Mouse (Mus musculus): ENCODE measurements around the gene Plxdc2.

The Plxdc2 gene

DNA sequence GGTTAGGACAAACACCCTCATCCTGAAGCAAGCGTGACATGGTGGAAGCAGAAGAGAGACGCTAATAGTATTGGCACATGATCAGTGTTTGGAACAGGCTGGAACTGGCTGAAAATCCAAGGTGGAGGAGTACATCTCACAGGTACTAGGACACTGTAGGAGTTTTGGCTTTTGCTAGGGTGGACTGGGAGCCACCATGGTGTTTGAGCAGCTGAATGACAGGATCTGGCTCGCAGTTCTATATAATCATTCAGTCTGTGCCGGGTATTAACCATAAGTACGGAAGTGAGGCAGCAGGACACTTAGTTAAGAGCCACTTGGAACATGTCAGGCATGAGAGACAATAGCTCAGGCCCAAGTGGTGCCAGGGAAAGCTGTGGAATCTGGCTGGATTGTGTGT, 82.9 kb downstream of the Plxdc2 start:
- DNase-seq = peak; percentile 10 to 13

DNA sequence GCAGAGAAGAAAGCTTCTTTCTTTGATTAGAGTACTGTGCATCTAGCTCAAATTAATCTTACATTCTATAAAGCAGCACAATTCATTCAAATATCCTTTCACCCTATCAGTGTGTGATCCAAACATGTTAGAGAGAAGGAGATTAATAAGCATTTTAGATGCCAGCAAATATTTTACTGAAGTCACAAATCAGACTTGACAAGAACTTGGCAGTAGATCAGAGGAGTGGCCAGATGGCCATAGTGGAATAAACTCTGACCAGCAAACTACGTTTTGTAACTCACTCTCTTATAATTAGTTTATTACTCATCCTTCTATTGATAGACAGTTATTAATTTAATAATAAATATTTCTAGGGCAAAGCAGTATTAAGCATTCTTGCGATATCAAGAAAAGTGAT, 86.5 kb downstream of the Plxdc2 start:
- peak in 1 of 2 experiments; percentile 18 for DNase-seq

DNA sequence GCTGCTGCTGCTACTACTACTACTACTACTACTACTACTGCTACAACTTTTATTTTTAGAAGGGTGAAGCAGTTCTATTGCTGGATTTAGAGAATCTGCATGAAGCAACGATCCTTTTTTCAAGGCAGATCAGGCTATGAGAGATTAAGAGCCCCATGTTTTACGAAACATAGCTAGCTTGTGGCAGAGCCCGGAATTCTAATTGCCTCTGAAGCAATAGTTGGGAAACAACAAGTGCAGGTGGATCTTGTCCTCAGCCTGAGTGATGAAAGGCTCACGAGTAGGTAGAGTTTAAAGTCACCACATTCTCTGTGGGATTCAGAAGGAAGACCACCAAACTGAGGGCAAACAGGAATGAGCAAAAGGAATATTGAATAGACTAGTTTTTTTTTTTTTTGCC, 91.8 kb downstream of the Plxdc2 start:
- no peak for DNase-seq

DNA sequence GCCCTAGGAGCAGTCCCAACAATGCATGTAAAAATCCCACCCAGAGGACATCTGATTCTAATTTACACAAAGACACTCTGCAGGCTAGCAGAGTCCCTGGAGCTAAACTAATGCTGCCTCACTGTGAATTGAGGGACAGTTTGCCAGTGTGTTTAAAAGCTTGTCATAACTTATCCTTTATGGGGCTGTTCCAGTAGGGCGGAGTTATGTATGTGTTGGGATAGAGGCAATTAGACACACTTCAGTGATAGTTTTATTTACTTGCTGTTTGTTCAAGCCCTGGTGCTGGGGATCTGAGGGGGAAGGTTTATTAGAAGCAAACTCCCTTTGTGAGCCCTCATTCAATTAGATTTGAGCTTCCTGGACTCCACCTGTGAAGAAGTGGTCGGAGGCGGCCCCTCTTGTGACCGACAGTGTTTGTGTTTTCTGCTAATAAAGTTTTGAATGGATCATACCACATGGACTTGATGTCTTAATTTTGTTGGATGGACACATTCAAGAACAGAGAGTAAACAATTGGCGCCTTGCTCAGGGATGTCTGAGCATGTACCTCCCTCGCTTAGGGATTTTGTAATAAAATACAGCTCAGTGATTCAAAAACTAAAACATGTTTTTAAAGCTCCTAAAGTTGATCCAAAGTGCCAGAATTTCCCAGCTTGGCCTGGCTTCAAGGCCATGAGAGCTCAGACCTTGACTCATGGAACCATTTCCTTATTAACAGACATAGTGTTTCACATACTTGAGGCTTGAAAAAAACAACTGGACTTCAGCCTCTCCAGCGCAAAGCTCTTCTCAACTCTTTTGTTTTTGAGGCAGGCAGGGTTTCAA, 94.9 kb downstream of the Plxdc2 start:
- DNase-seq = no peak

- no peak for DNase-seq
Observed at GRCm38 (mm10) chr2:16451666-16452009, 95.5 kb downstream of the Plxdc2 start.

DNA sequence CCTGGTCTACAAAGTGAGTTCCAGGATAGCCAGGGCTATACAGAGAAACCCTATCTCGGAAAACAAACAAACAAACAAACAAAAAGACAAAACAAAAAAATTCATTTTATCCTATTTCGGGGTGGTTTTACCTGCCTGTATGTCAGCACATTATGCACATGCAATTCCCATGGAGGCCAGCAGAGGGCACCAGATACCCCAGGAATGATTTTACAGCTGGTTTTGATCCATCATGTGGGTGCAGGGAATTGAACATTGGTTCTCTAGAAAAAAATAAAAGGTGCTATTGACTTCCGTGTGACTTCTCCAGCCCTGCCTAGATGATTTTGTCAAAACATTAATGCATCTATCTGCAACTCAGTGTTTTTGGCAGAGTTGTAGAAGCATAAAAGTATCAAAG, 96.0 kb downstream of the Plxdc2 start:
- DNase-seq = no peak

DNA sequence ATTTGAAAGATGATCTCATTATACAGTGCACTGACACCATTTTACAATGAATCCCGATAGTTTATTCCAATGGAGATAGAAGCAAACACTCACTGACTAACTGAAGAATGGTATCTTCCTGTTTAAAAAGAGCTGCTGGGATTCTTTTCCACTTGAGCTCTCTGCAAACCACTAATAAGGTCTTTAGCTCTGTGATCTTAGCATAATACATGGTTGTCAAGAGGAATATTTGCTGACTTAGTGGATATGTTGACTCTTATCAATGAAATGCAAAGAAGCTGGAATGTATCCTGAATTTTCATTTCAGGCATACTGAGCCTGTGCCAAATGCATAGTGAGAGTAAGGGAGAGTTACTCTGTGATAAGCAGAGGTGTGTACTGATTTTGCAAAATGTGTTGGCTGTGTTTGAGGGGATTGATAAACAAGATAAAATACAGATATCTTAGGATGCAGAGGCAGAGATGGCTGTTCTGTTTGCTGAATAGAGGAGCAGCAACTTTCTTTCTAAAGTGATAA, 100.2 kb downstream of the Plxdc2 start:
- DNase-seq = no peak

DNA sequence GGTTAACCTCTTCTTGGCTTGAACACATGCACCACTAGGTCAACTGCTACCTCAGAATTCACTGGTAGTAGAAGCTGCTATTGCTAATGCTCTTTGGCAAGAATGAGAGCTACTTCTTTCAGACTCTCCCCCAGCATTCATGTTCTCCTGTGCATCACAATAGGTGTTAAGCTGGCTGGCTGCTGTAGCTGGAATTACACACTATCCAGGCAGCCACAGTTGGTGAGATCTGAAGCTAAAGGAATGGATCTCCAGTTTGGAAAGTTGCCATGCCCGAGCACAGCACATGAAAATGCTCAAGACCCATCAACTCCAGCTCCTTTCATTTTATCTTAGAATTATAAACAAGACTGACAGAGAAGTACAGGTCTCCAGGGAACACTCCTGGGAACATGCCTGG, 103.4 kb downstream of the Plxdc2 start:
- DNase-seq = no peak

DNA sequence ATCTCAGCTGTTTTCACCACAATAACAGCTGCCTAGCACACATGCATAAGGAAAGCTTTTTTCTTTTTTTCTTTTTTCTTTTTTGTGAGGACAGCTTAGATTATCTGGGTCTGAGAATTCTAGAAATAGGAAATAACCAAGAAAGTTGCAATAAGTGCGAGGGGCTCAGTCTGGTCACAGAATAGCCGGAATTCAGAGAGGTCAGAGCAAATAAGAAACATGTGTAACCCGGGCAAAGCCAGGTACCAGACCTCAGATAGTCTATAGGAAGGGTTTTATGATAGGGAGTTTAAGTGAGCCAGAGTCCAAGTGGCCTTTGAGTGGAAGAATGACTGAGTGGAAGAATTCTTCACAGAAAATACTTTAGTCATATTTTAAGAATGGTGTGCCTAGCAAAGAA, 114.0 kb downstream of the Plxdc2 start:
- no peak for DNase-seq

DNA sequence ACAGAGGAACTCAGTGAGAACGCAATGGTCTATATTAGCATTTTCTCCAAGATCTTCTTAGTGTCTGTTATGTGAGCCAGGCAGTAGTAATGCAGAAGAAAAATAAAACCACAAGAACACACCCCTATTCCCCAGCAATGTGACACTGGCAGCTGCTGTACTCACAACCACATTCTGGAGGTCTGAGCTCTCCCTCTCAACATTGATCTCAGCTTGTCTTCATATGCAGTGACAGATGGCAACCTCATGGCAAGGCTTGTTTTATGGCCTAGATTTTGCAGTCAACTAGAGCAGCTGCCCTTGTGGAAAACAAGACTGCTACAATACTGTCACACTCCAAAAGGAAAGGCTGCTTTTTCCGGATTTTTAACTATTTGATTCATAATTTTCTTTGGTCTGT, 127.8 kb downstream of the Plxdc2 start:
- DNase-seq = peak; percentile 38 to 65

DNA sequence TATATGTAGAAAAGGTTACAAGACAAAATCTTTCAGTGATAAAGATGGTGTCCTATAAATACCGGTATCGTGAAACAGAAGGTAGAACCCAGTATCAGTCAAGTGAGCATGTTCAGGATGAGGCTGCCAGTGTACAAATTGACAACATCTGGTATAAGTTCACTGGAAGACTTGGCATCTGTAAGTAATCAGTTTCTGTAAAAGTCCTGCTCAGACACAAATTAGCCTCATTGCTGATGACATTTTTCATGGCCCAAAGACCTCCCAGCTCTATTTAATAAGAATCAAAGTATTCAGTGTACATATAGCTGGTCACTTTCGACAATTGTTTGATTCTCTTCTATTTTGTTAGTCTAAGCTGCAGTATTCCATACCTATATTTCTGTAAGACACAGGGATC, 129.9 kb downstream of the Plxdc2 start:
- no peak for DNase-seq

GRCm38 (mm10) chr2:16491242-16491641, 135.1 kb downstream of the Plxdc2 start:
- DNase-seq = no peak

DNA sequence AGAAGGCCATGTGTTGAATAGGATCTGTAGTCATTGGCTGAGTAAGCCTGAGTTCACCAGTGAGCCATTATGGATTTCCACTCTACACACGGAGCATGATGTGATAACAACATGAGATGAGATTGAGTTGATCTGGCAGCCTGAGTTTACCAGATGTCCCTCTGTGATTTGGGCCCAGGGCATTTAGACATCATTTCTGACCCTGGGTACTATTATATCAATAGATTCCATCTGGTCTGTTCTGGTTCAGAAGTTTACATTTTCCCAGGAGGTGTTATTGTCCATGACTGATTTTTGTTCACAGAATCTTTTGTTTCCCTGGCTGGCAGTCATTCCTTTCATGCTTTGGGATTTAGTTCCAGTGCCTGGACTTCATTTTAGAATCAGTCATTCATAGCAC, 146.7 kb downstream of the Plxdc2 start:
- DNase-seq = no peak

GRCm38 (mm10) chr2:16507540-16508230, 151.6 kb downstream of the Plxdc2 start:
- no peak for DNase-seq

DNA sequence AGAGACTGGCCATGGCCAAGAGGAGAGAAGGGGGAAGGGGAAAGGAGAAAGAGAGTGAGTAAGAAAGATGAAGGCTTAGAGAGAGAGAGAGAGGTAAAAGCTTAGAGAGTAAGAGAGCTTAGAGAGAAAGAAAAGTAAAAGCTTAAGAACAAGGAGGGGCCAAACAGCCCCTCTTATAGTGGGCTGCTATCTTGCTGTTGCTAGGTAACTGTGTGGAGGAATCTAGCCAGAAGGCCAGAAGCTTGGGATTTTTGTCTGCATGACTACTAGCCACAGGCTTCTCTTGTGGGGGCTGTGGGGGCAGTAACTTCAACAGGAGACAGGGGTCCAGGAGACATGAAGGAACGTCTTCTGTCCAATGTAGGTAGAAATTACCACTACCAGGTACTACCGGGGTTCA, 162.0 kb downstream of the Plxdc2 start:
- DNase-seq = no peak

DNA sequence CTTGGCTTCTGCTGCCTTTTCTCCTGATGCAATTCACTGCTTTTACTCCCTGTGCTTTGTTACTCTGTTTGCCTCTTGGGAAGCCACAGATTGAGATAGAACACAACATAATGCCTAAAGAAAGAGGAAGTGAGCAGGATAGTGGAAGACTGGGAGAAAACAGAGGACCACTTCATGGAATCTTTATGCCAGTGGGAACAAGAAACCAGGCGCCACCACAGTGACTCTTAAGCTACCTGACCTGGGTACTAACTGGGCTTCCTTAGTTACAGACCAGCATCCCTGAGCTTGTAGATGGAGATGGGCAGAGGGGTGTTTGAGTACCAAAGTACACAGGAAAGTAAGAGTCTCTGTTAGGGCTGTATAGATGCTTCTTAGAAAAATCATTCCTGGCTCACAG, 167.3 kb downstream of the Plxdc2 start:
- DNase-seq = no peak

- DNase-seq = no peak
Observed at GRCm38 (mm10) chr2:16532244-16532643, 176.1 kb downstream of the Plxdc2 start.

GRCm38 (mm10) chr2:16534566-16534965, 178.5 kb downstream of the Plxdc2 start:
- no peak for DNase-seq

- DNase-seq = peak; percentile 10 to 25
Observed at GRCm38 (mm10) chr2:16541226-16541625, 185.1 kb downstream of the Plxdc2 start.

DNA sequence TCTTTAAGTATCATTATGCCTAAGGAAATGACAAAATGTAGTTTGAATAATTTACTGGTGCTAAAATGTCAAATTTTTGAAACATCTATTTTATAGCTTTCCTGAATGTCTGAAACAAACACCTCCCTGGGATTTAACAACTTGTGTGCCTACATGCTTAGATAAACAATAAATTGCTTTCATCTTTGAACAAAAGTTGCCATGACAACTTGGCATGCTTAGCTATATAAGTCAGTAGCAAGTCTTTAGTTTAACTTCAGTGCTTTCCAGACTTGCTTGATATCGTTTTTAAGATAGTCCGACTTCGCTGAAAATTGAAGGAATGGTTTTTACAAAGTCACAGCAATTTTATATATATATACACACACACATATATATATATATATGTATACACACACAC, 189.1 kb downstream of the Plxdc2 start:
- DNase-seq = no peak

- DNase-seq = no peak
Observed at GRCm38 (mm10) chr2:16559287-16559686, 203.2 kb downstream of the Plxdc2 start.

- DNase-seq = no peak
Observed at GRCm38 (mm10) chr2:16568263-16568662, 212.2 kb downstream of the Plxdc2 start.

DNA sequence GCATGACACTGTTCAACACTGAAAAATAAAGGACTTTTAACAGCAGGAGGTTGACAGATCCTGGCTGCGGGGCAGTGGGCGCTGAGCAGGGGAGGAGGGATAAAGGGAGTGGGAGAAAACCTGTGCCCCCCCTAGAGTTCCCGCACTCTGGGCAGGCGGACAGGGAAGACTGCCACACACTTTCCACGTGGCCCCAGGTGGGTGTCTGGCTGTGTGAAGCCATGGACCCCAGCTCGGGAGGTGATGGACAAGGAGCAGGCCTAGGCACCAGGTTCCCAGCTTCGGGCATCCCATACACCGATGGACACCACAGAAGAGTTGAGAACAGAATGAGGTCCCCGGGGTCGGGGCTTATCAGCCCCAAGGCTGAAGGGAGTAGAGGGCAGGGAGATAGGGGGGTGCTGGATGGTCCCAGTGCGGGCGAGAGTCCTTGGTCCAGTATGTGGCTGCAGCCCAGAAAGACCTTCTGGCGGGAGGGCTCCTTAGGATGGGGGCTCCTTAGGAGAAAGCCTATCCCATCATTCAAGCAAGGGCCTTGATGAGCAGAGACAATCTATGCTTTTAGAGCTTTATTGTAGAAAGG, 215.2 kb downstream of the Plxdc2 start:
- DNase-seq = no peak

DNA sequence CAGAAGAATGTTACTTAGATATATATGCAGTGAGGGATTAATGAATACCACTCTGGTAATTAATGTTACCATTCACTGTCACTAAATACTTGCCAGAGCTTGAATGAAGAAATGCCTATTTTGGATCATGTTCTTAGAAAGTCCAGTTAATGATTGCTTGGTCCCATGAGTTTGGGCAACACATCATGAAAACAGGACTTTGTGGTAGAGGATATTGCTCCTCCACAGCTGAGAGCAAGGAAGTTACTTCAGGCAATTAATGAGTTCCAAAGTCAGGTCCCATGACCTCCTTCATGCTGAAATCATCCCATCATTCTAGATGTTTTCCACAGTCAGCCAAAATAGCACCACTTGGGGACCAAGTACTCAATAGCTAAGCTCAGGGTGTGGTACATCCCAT, 220.5 kb downstream of the Plxdc2 start:
- no peak for DNase-seq

Data from cerebellum, adult 18-20 months (tissue).